Mouse (Mus musculus): ENCODE data around the gene Slc39a7.
"Not testable (repeated sequence)": the region's sequence is repeated elsewhere in the genome, so short reads cannot be mapped to it uniquely, and the experiment has no call there.

The Slc39a7 gene

GRCm38 (mm10) chr17:34003426-34003825 is 28.1 kb downstream of the Slc39a7 start:
- no peak for DNase-seq (ENCODE audit: extremely low read depth, insufficient read length, low spot score)

GRCm38 (mm10) chr17:34000796-34001195 is 30.7 kb downstream of the Slc39a7 start:
- DNase-seq (ENCODE audit: extremely low read depth, insufficient read length, low spot score), result not testable (repeated sequence)

- DNase-seq (ENCODE audit: extremely low read depth, insufficient read length, low spot score), result peak; percentile 90
Observed at GRCm38 (mm10) chr17:34000150-34000537, 31.3 kb downstream of the Slc39a7 start, which contains the start of gene H2-K1. TSS of gene H2-K1 (minus strand) at chr17:34000347.

GRCm38 (mm10) chr17:33999341-34000149 is 31.9 kb downstream of the Slc39a7 start:
- DNase-seq (ENCODE audit: extremely low read depth, insufficient read length, low spot score), result peak; percentile 71

GRCm38 (mm10) chr17:33998697-33999096 is 32.8 kb downstream of the Slc39a7 start:
- DNase-seq (ENCODE audit: extremely low read depth, insufficient read length, low spot score), result not testable (repeated sequence)

- not testable (repeated sequence) for DNase-seq (ENCODE audit: extremely low read depth, insufficient read length, low spot score)
Observed at GRCm38 (mm10) chr17:33997025-33997424, 34.5 kb downstream of the Slc39a7 start.

- no peak for DNase-seq (ENCODE audit: extremely low read depth, insufficient read length, low spot score)
Observed at GRCm38 (mm10) chr17:33995651-33996050, 35.8 kb downstream of the Slc39a7 start.

GRCm38 (mm10) chr17:33994959-33995358 is 36.5 kb downstream of the Slc39a7 start:
- DNase-seq (ENCODE audit: extremely low read depth, insufficient read length, low spot score), result no peak

GRCm38 (mm10) chr17:33991788-33992664 is 39.5 kb downstream of the Slc39a7 start:
- DNase-seq (ENCODE audit: extremely low read depth, insufficient read length, low spot score), result peak; percentile 32

GRCm38 (mm10) chr17:33982136-33982535 is 49.3 kb downstream of the Slc39a7 start:
- not testable (repeated sequence) for DNase-seq (ENCODE audit: extremely low read depth, insufficient read length, low spot score)

- not testable (repeated sequence) for DNase-seq (ENCODE audit: extremely low read depth, insufficient read length, low spot score)
Observed at GRCm38 (mm10) chr17:33981192-33981909, 50.1 kb downstream of the Slc39a7 start.

GRCm38 (mm10) chr17:33980181-33981035 is 51.1 kb downstream of the Slc39a7 start:
- no peak for DNase-seq (ENCODE audit: extremely low read depth, insufficient read length, low spot score)

GRCm38 (mm10) chr17:33979512-33980050 is 51.9 kb downstream of the Slc39a7 start:
- no peak for DNase-seq (ENCODE audit: extremely low read depth, insufficient read length, low spot score)

- no peak for DNase-seq (ENCODE audit: extremely low read depth, insufficient read length, low spot score)
Observed at GRCm38 (mm10) chr17:33978631-33979031, 52.9 kb downstream of the Slc39a7 start.
